Mouse (Mus musculus) hindbrain, embryonic 13.5 days (tissue): ENCODE data around the gene Olfr652. TPM values are rescaled to one million over a fixed set of nuclear protein-coding genes. Genes with fewer than 3 reads are reported as not detected.

ENCODE experiments used
- ATAC-seq: fragments of 200-750 bp; cut with Nextera tagmentation; 2 replicates; pipeline ENCODE4 v1.8.0; 2017; ENCODE audit warnings: moderate TSS enrichment; ENCODE audit not compliant: low FRiP score
- H3K27ac ChIP-seq: fragments of 300-500 bp; sonication (generic); 2 replicates; pipeline ENCODE4 v1.5.1; 2015; ENCODE audit warnings: inconsistent platforms, mild to moderate bottlenecking, moderate library complexity
- H3K27me3 ChIP-seq: fragments of 300-500 bp; sonication (generic); 2 replicates; pipeline ENCODE4 v1.6.1; 2015; ENCODE audit warnings: mild to moderate bottlenecking, inconsistent platforms
- H3K36me3 ChIP-seq: fragments of 300-500 bp; sonication (generic); 2 replicates; pipeline ENCODE4 v1.6.1; 2015; ENCODE audit warnings: mild to moderate bottlenecking, inconsistent platforms
- H3K4me1 ChIP-seq: fragments of 300-500 bp; sonication (generic); replicated peaks from 2 replicates; pipeline ENCODE4 v1.6.1; 2015; ENCODE audit warnings: inconsistent platforms
- H3K4me2 ChIP-seq: fragments of 300-500 bp; sonication (generic); 2 replicates; pipeline ENCODE4 v1.6.1; 2015; ENCODE audit warnings: inconsistent platforms, mild to moderate bottlenecking, moderate library complexity
- H3K4me3 ChIP-seq: fragments of 300-500 bp; sonication (generic); 2 replicates; pipeline ENCODE4 v1.5.1; 2015; ENCODE audit warnings: mild to moderate bottlenecking, inconsistent platforms
- H3K9ac ChIP-seq: fragments of 300-500 bp; sonication (generic); 2 replicates; pipeline ENCODE4 v1.6.1; 2015; ENCODE audit warnings: mild to moderate bottlenecking, inconsistent platforms
- H3K9me3 ChIP-seq: fragments of 300-500 bp; sonication (generic); 2 replicates; pipeline ENCODE4 v1.6.1; 2016; ENCODE audit warnings: inconsistent platforms
- WGBS: fragments of 180-500 bp; shearing (Covaris S2); methylation state at CpG from one replicate; pipeline ENCODE4 v1.1.7; 2015; 5-methylcytosine and 5-hydroxymethylcytosine counted together
- polyA plus RNA-seq: library from polyadenylated mRNA; unstranded; fragments of >200 nt; fragmentation: Nextera tagmentation; extraction: Ambion mirVana; gene quantifications from 2 replicates; pipeline ENCODE4 v1.2.1, GENCODE M21; 2015

The Olfr652 gene
- not detected in 2 replicates for polyA plus RNA-seq

- Histone ChIP-seq H3K27me3 (no peaks in the 10 kb centered on the region), H3K4me2 (no peak within 1 kb of the TSS), H3K36me3 (no peaks in the 10 kb centered on the region), H3K4me1 (no peaks in the 10 kb centered on the region), H3K9ac (no peak within 1 kb of the TSS), H3K27ac (no peak within 1 kb of the TSS), H3K9me3 (no peaks in the 10 kb centered on the region), H3K4me3 (no peak within 1 kb of the TSS)
- ATAC-seq = no peak
These were observed at the start of gene Olfr652 for GRCm38 (mm10) chr7:104560601-104561000. Gene Olfr652 (plus strand): TSS chr7:104560901.

- ATAC-seq = no peak
- Histone ChIP-seq H3K27me3 (no peaks in the 10 kb centered on the region), H3K27ac (no peak within 1 kb of the TSS), H3K36me3 (no peaks in the 10 kb centered on the region), H3K9ac (no peak within 1 kb of the TSS), H3K4me3 (no peak within 1 kb of the TSS), H3K9me3 (no peaks in the 10 kb centered on the region), H3K4me2 (no peak within 1 kb of the TSS), H3K4me1 (no peaks in the 10 kb centered on the region)
- 83% methylated on average over 5 of the region's 5 CpGs for WGBS
These were observed 10.9 kb upstream of the Olfr652 start, which contains the start of gene Olfr651 for GRCm38 (mm10) chr7:104549833-104550232. Gene Olfr651 (plus strand): TSS chr7:104550133.

GRCm38 (mm10) chr7:104552700-104553099, 8.0 kb upstream of the Olfr652 start:
- Histone ChIP-seq H3K27me3 (no peaks in the 10 kb centered on the region), H3K9ac (no peak overlapping the region), H3K4me2 (no peak overlapping the region), H3K36me3 (no peaks in the 10 kb centered on the region), H3K27ac (no peak overlapping the region), H3K4me3 (no peak overlapping the region), H3K9me3 (no peaks in the 10 kb centered on the region), H3K4me1 (no peaks in the 10 kb centered on the region)
- WGBS = 85% methylated on average over 1 of the region's 1 CpGs
- no peak for ATAC-seq

GRCm38 (mm10) chr7:104577014-104577413, 16.3 kb downstream of the Olfr652 start, which contains the start of gene Olfr653:
Gene Olfr653 (plus strand): TSS chr7:104577314.
- Histone ChIP-seq H3K27me3 (no peaks in the 10 kb centered on the region), H3K4me1 (no peaks in the 10 kb centered on the region), H3K36me3 (no peaks in the 10 kb centered on the region), H3K9me3 (no peaks in the 10 kb centered on the region), H3K27ac (no peak within 1 kb of the TSS), H3K9ac (no peak within 1 kb of the TSS), H3K4me3 (no peak within 1 kb of the TSS), H3K4me2 (no peak within 1 kb of the TSS)
- 79% methylated on average over 2 of the region's 2 CpGs for WGBS
- no peak for ATAC-seq

GRCm38 (mm10) chr7:104580846-104581245, 20.1 kb downstream of the Olfr652 start:
- no peak overlapping the region for H3K27ac ChIP-seq
- no peak overlapping the region for H3K9ac ChIP-seq
- H3K4me1 ChIP-seq = no peaks in the 10 kb centered on the region
- ATAC-seq = no peak
- no peak overlapping the region for H3K4me3 ChIP-seq
- H3K9me3 ChIP-seq = no peaks in the 10 kb centered on the region
- 92% methylated on average over 4 of the region's 4 CpGs for WGBS
- no peak overlapping the region for H3K4me2 ChIP-seq
- H3K36me3 ChIP-seq = no peaks in the 10 kb centered on the region
- H3K27me3 ChIP-seq = no peaks in the 10 kb centered on the region

DNA sequence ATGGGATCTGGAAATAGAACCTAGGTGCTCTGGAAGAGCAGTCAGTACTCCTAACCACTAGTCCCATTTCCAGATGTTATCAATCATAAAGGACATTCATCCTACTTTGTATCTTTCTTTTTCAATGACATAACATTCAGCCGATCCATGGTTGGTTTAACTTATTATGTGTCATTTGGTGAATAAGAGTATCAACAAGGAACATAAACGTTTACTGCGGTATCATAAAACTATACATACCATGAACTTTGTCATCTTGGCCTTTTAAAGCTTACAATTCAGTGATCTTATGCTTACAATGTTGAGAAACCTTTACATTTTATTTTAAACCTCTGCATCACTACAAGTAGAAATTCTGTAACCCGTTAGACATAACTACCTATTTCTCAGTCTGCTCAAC, 20.7 kb downstream of the Olfr652 start:
- H3K27ac ChIP-seq = no peak overlapping the region
- H3K4me1 ChIP-seq = no peaks in the 10 kb centered on the region
- H3K9me3 ChIP-seq = no peaks in the 10 kb centered on the region
- no peaks in the 10 kb centered on the region for H3K36me3 ChIP-seq
- H3K4me3 ChIP-seq = no peak overlapping the region
- H3K4me2 ChIP-seq = no peak overlapping the region
- H3K9ac ChIP-seq = no peak overlapping the region
- no peak for ATAC-seq
- 88% methylated on average over 4 of the region's 4 CpGs for WGBS
- H3K27me3 ChIP-seq = no peaks in the 10 kb centered on the region

DNA sequence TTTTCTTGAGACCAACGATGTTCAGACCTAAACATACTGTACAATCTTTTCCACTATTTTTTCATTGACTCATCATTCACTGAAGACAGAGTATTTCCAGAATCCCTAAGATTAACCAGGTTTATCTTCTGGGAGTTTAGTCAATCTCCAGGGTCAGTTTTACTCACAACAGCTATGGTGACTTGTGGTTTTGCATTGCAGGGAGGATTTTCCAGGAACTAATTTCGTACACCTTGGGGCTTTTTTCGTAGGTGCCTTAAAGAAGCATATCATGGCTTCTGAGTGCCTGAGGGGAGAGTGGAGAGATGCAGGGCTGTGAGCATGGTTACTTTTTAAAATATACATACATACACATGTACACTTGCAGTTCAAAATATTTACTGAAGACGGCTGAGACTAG, 26.0 kb downstream of the Olfr652 start, which contains the start of gene Olfr654:
Olfr654 (plus strand) TSS at position 301 of the 400 bp plus-strand sequence.
- Histone ChIP-seq H3K27ac (no peak within 1 kb of the TSS), H3K9me3 (no peaks in the 10 kb centered on the region), H3K4me2 (no peak within 1 kb of the TSS), H3K36me3 (no peaks in the 10 kb centered on the region), H3K4me3 (no peak within 1 kb of the TSS), H3K27me3 (no peaks in the 10 kb centered on the region), H3K4me1 (no peaks in the 10 kb centered on the region), H3K9ac (no peak within 1 kb of the TSS)
- WGBS = 90% methylated on average over 4 of the region's 4 CpGs
- ATAC-seq = no peak

- H3K27ac ChIP-seq = no peak overlapping the region
- ATAC-seq = no peak
- 90% methylated on average over 5 of the region's 5 CpGs for WGBS
- H3K4me1 ChIP-seq = no peaks in the 10 kb centered on the region
- no peak overlapping the region for H3K9ac ChIP-seq
- H3K36me3 ChIP-seq = no peaks in the 10 kb centered on the region
- H3K9me3 ChIP-seq = no peaks in the 10 kb centered on the region
- no peak overlapping the region for H3K4me2 ChIP-seq
- H3K27me3 ChIP-seq = no peaks in the 10 kb centered on the region
- H3K4me3 ChIP-seq = no peak overlapping the region
These were observed 27.6 kb downstream of the Olfr652 start for GRCm38 (mm10) chr7:104588274-104588673.

DNA sequence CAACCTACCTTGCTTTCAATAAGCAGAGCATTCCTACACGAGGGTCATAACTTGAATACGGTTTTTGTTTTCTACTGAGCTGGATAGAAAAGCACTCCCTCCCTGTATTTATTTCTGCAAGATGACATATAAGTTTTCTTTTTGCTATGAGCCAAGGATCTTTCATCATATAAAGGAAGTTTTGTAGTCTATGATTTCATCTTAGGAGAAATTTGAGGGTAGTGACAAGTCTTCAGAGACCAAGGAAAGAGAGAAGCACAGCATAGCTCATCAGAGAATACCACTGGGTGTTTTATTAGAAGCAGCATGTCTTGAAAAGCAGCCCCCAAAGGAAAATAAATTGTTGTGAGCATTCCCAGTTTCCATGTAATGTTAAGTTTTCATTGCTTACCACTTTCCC, 41.0 kb downstream of the Olfr652 start, which contains the start of gene Olfr655:
Olfr655 (minus strand) TSS at position 101 of the 400 bp plus-strand sequence.
- no peak for ATAC-seq
- 95% methylated on average over 2 of the region's 2 CpGs for WGBS
- no peak within 1 kb of the TSS for H3K4me2 ChIP-seq

GRCm38 (mm10) chr7:104603173-104603572, 42.5 kb downstream of the Olfr652 start:
- H3K4me1 ChIP-seq = no peaks in the 10 kb centered on the region
- no peaks in the 10 kb centered on the region for H3K36me3 ChIP-seq
- no peak for ATAC-seq
- no peaks in the 10 kb centered on the region for H3K9me3 ChIP-seq
- no peak overlapping the region for H3K4me3 ChIP-seq
- H3K9ac ChIP-seq = no peak overlapping the region
- no peaks in the 10 kb centered on the region for H3K27me3 ChIP-seq
- H3K4me2 ChIP-seq = no peak overlapping the region
- 1% methylated on average over 3 of the region's 3 CpGs for WGBS
- H3K27ac ChIP-seq = no peak overlapping the region

More for the DNA sequence above, 41.0 kb downstream of the Olfr652 start, which contains the start of gene Olfr655:
- Histone ChIP-seq H3K27me3 (no peaks in the 10 kb centered on the region), H3K36me3 (no peaks in the 10 kb centered on the region), H3K4me1 (no peaks in the 10 kb centered on the region), H3K27ac (no peak within 1 kb of the TSS), H3K9me3 (no peaks in the 10 kb centered on the region), H3K9ac (no peak within 1 kb of the TSS), H3K4me3 (no peak within 1 kb of the TSS)

GRCm38 (mm10) chr7:104604727-104605126, 44.0 kb downstream of the Olfr652 start:
- H3K27me3 ChIP-seq = no peaks in the 10 kb centered on the region
- no peak overlapping the region for H3K4me3 ChIP-seq
- no peaks in the 10 kb centered on the region for H3K36me3 ChIP-seq
- H3K4me1 ChIP-seq = no peaks in the 10 kb centered on the region
- no peak overlapping the region for H3K9ac ChIP-seq
- H3K4me2 ChIP-seq = no peak overlapping the region
- no peak overlapping the region for H3K27ac ChIP-seq
- no peaks in the 10 kb centered on the region for H3K9me3 ChIP-seq
- no peak for ATAC-seq

DNA sequence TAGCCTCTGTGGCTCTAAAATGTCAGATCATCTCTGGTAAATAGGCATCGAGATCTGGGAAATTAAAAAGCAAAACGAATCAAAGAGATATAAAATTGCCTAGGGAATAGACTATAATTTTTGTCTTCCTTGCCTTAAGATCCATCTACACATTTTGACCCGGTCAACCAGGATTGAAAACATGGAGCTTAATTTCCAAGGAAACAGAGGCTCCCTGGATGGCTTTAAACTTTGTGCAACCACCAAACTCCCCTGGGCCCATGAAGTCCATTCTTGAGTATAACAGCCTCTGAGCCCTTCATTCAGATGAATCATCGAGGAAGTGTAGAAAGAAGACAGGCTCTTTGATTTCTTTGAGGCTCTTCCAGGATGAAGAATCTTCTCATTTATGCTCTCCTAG, 53.0 kb downstream of the Olfr652 start, which contains the start of gene Olfr656:
Olfr656 (plus strand) TSS at position 301 of the 400 bp plus-strand sequence.
- no peaks in the 10 kb centered on the region for H3K27me3 ChIP-seq
- no peak within 1 kb of the TSS for H3K27ac ChIP-seq
- H3K4me2 ChIP-seq = no peak within 1 kb of the TSS
- H3K4me3 ChIP-seq = no peak within 1 kb of the TSS
- no peaks in the 10 kb centered on the region for H3K36me3 ChIP-seq
- H3K9me3 ChIP-seq = no peaks in the 10 kb centered on the region
- 79% methylated on average over 4 of the region's 4 CpGs for WGBS
- no peak within 1 kb of the TSS for H3K9ac ChIP-seq
- ATAC-seq = no peak
- no peaks in the 10 kb centered on the region for H3K4me1 ChIP-seq
